Mouse (Mus musculus): ENCODE results near the gene Dnaic2.

DNA sequence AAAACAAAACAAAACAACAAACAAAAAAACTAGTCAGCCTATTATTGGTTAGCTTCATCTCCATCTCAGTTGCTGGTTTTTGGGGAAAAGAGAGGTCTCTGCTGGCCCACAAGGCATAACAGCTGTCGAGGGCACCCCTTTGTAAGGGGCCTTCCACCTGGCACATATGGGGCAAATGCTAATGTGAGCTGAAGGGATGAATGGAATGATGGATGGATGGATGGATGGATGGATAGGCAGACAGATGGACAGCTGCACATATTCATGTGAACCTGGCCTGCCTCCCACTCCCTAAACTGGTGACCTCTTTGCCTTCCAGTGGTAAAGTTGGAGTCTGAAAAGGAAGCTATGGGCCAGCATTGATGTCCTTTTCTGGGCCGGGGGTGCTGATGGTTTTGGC lies 79.8 kb downstream of the Dnaic2 start:
- no peak for TF ChIP-seq POLR2A (IDR thresholded peaks at IDR 0.05; ENCODE audit: low read depth, low read length)
- no peak for TF ChIP-seq CTCF (IDR thresholded peaks at IDR 0.05; ENCODE audit: extremely low read depth, insufficient read length, insufficient replicate concordance, low read depth, low read length)

All from small intestine, adult 2 months (tissue).